Mouse (Mus musculus) regulatory T cell (primary cell): ENCODE measurements at regions not wholly inside any gene's neighbourhood (a gene's known extent, or its start where the extent isn't known, plus 50 kb on each side); places are given as distances from the start of the nearest gene placed in this dataset.
"Not testable (repeated sequence)": the region's sequence is repeated elsewhere in the genome, so short reads cannot be mapped to it uniquely, and the experiment has no call there.

ENCODE experiments used
- in situ Hi-C: fragments of 300-600 bp; cut with MboI, MseI; formaldehyde crosslinking; loops from one replicate; pipeline ENCODE4 v1.15.1; 2025; ENCODE audit warnings: high pct_unique_total_duplicates

GRCm38 (mm10) chr14:88092967-88093366 is 378.2 kb downstream of the Pcdh20 start:
- in situ Hi-C loops: loop anchor here (25.0 kb wide), 1 partner anchor 894 kb away; no protein-coding TSS in a partner anchor

- in situ Hi-C loops: loop anchor here (25.0 kb wide), 1 partner anchor 902 kb away; no protein-coding TSS in a partner anchor
Measured at GRCm38 (mm10) chr14:88084854-88085253, 386.3 kb downstream of the Pcdh20 start.

GRCm38 (mm10) chr14:88072880-88073468 is 398.2 kb downstream of the Pcdh20 start:
- in situ Hi-C loops: no loop called here

- in situ Hi-C loops: not testable (repeated sequence)
Measured at GRCm38 (mm10) chr14:88047586-88047985, 423.6 kb downstream of the Pcdh20 start.

- in situ Hi-C loops: loop anchor here (5.0 kb wide), 1 partner anchor 102 kb away; no protein-coding TSS in a partner anchor
Measured at GRCm38 (mm10) chr14:88013882-88014281, 457.3 kb downstream of the Pcdh20 start.

- in situ Hi-C loops: loop anchor here (5.0 kb wide), 1 partner anchor 101 kb away; no protein-coding TSS in a partner anchor
Measured at GRCm38 (mm10) chr14:88013186-88013585, 458.0 kb downstream of the Pcdh20 start.

- in situ Hi-C loops: loop anchor here (10.0 kb wide), 2 partner anchors 1712 to 1872 kb away; no protein-coding TSS in a partner anchor
Measured at GRCm38 (mm10) chr14:87996561-87996960, 474.6 kb downstream of the Pcdh20 start.
